Mouse (Mus musculus): ENCODE measurements at regions not wholly inside any gene's neighbourhood (a gene's known extent, or its start where the extent isn't known, plus 50 kb on each side); places are given as distances from the start of the nearest gene placed in this dataset.

GRCm38 (mm10) chr12:74679149-74679548 is 363.0 kb upstream of the Gm11042 start:
- Histone ChIP-seq H3K27ac (ENCODE audit: insufficient read depth, low read depth, low read length, poor library complexity, severe bottlenecking) (no peak overlapping the region), H3K9ac (ENCODE audit: insufficient read depth, low read depth, low read length, poor library complexity, severe bottlenecking) (no peak overlapping the region), H3K9me3 (ENCODE audit: control insufficient read depth, insufficient read depth, low read depth, low read length) (no peaks in the 10 kb centered on the region), H3K4me3 (ENCODE audit: insufficient read depth in 1 of 2, low read depth in 1 of 2, low read length in 2 of 2, poor library complexity in 1 of 2, severe bottlenecking in 1 of 2) (no peak overlapping the region), H3K36me3 (ENCODE audit: control insufficient read depth, insufficient read depth, low read length, poor library complexity, severe bottlenecking) (no peaks in the 10 kb centered on the region), H3K4me1 (ENCODE audit: control insufficient read depth in 2 of 2, insufficient read depth in 2 of 2, low read length in 2 of 2, poor library complexity in 1 of 2) (no peaks in the 10 kb centered on the region)
- DNase-seq (ENCODE audit: low read depth, low spot score), result no peak
- in situ Hi-C loops (cut with MboI; ENCODE audit: low sequenced_read_pairs in 2 of 2, unreplicated experiment in 2 of 2), result no loop called here
- TF ChIP-seq HCFC1 (IDR thresholded peaks at IDR 0.05; ENCODE audit: borderline replicate concordance, insufficient read depth, low read length), result no peak

GRCm38 (mm10) chr12:74677835-74678234 is 361.6 kb upstream of the Gm11042 start:
- in situ Hi-C loops (cut with MboI; ENCODE audit: low sequenced_read_pairs in 2 of 2, unreplicated experiment in 2 of 2), result no loop called here
- no peak overlapping the region for H3K9ac ChIP-seq (ENCODE audit: insufficient read depth, low read depth, low read length, poor library complexity, severe bottlenecking)
- DNase-seq (ENCODE audit: low read depth, low spot score), result no peak
- H3K4me3 ChIP-seq (ENCODE audit: insufficient read depth in 1 of 2, low read depth in 1 of 2, low read length in 2 of 2, poor library complexity in 1 of 2, severe bottlenecking in 1 of 2), result no peak overlapping the region
- no peak for TF ChIP-seq CHD2 (IDR thresholded peaks at IDR 0.05; ENCODE audit: low read depth, low read length)
- H3K36me3 ChIP-seq (ENCODE audit: control insufficient read depth, insufficient read depth, low read length, poor library complexity, severe bottlenecking), result no peaks in the 10 kb centered on the region
- no peaks in the 10 kb centered on the region for H3K4me1 ChIP-seq (ENCODE audit: control insufficient read depth in 2 of 2, insufficient read depth in 2 of 2, low read length in 2 of 2, poor library complexity in 1 of 2)
- no peak overlapping the region for H3K27ac ChIP-seq (ENCODE audit: insufficient read depth, low read depth, low read length, poor library complexity, severe bottlenecking)
- no peaks in the 10 kb centered on the region for H3K9me3 ChIP-seq (ENCODE audit: control insufficient read depth, insufficient read depth, low read depth, low read length)

- in situ Hi-C loops (cut with MboI; ENCODE audit: low sequenced_read_pairs in 2 of 2, unreplicated experiment in 2 of 2), result no loop called here
- no peaks in the 10 kb centered on the region for H3K9me3 ChIP-seq (ENCODE audit: control insufficient read depth, insufficient read depth, low read depth, low read length)
- H3K4me3 ChIP-seq (ENCODE audit: insufficient read depth in 1 of 2, low read depth in 1 of 2, low read length in 2 of 2, poor library complexity in 1 of 2, severe bottlenecking in 1 of 2), result no peak overlapping the region
- H3K27ac ChIP-seq (ENCODE audit: insufficient read depth, low read depth, low read length, poor library complexity, severe bottlenecking), result no peak overlapping the region
- DNase-seq (ENCODE audit: low read depth, low spot score), result no peak
- TF ChIP-seq ZNF384 (IDR thresholded peaks at IDR 0.05; ENCODE audit: low read depth, low read length), result no peak
- no peaks in the 10 kb centered on the region for H3K36me3 ChIP-seq (ENCODE audit: control insufficient read depth, insufficient read depth, low read length, poor library complexity, severe bottlenecking)
- H3K4me1 ChIP-seq (ENCODE audit: control insufficient read depth in 2 of 2, insufficient read depth in 2 of 2, low read length in 2 of 2, poor library complexity in 1 of 2), result no peaks in the 10 kb centered on the region
- H3K9ac ChIP-seq (ENCODE audit: insufficient read depth, low read depth, low read length, poor library complexity, severe bottlenecking), result no peak overlapping the region
These were observed 342.2 kb upstream of the Gm11042 start for GRCm38 (mm10) chr12:74658406-74658805.

DNA sequence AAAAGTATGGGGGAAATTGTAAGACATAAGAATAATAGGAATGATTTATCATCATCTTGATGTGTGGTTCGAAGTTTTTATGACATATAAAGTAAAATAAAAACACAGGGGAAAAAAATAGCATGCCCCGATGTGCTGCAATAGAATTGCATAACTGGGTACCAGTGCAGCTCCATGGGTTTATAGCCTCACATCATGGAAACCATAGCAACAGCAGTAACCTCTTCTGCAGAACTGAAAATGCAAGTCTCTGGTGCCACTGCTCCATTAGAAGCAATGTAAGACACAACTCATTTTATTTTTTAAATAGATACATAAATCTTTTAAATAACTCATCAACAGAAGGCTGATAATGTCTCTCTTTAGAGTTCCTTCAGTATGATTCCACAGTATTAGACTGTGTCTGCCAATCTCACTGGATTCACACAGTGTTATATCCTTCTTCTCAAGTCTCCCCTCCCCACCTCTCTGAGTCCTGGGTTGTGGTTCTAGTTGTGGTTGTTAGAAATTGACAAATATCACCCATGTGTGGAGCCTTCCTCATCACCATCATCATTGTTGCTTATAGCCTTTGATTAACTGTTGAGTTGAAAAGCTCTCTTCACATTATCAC is 340.9 kb upstream of the Gm11042 start:
- Histone ChIP-seq H3K9ac (ENCODE audit: insufficient read depth, low read depth, low read length, poor library complexity, severe bottlenecking) (no peak overlapping the region), H3K36me3 (ENCODE audit: control insufficient read depth, insufficient read depth, low read length, poor library complexity, severe bottlenecking) (no peaks in the 10 kb centered on the region), H3K4me3 (ENCODE audit: insufficient read depth in 1 of 2, low read depth in 1 of 2, low read length in 2 of 2, poor library complexity in 1 of 2, severe bottlenecking in 1 of 2) (no peak overlapping the region), H3K4me1 (ENCODE audit: control insufficient read depth in 2 of 2, insufficient read depth in 2 of 2, low read length in 2 of 2, poor library complexity in 1 of 2) (no peaks in the 10 kb centered on the region), H3K27ac (ENCODE audit: insufficient read depth, low read depth, low read length, poor library complexity, severe bottlenecking) (no peak overlapping the region), H3K9me3 (ENCODE audit: control insufficient read depth, insufficient read depth, low read depth, low read length) (no peaks in the 10 kb centered on the region)
- TF ChIP-seq HCFC1 (IDR thresholded peaks at IDR 0.05; ENCODE audit: borderline replicate concordance, insufficient read depth, low read length) (no peak), ZNF384 (IDR thresholded peaks at IDR 0.05; ENCODE audit: low read depth, low read length) (no peak), ZC3H11A (IDR thresholded peaks at IDR 0.05; ENCODE audit: borderline replicate concordance, low read depth, low read length) (no peak), CHD2 (IDR thresholded peaks at IDR 0.05; ENCODE audit: low read depth, low read length) (no peak), MAFK (IDR thresholded peaks at IDR 0.05; ENCODE audit: insufficient read depth, low read depth, low read length) (no peak)
- DNase-seq (ENCODE audit: low read depth, low spot score), result no peak
- in situ Hi-C loops (cut with MboI; ENCODE audit: low sequenced_read_pairs in 2 of 2, unreplicated experiment in 2 of 2), result no loop called here

- Histone ChIP-seq H3K9me3 (ENCODE audit: control insufficient read depth, insufficient read depth, low read depth, low read length) (no peaks in the 10 kb centered on the region), H3K9ac (ENCODE audit: insufficient read depth, low read depth, low read length, poor library complexity, severe bottlenecking) (no peak overlapping the region), H3K27ac (ENCODE audit: insufficient read depth, low read depth, low read length, poor library complexity, severe bottlenecking) (no peak overlapping the region), H3K4me1 (ENCODE audit: control insufficient read depth in 2 of 2, insufficient read depth in 2 of 2, low read length in 2 of 2, poor library complexity in 1 of 2) (no peaks in the 10 kb centered on the region), H3K4me3 (ENCODE audit: insufficient read depth in 1 of 2, low read depth in 1 of 2, low read length in 2 of 2, poor library complexity in 1 of 2, severe bottlenecking in 1 of 2) (no peak overlapping the region), H3K36me3 (ENCODE audit: control insufficient read depth, insufficient read depth, low read length, poor library complexity, severe bottlenecking) (no peaks in the 10 kb centered on the region)
- DNase-seq (ENCODE audit: low read depth, low spot score), result no peak
- in situ Hi-C loops (cut with MboI; ENCODE audit: low sequenced_read_pairs in 2 of 2, unreplicated experiment in 2 of 2), result no loop called here
- TF ChIP-seq CHD2 (IDR thresholded peaks at IDR 0.05; ENCODE audit: low read depth, low read length) (no peak), ZC3H11A (IDR thresholded peaks at IDR 0.05; ENCODE audit: borderline replicate concordance, low read depth, low read length) (no peak), MAFK (IDR thresholded peaks at IDR 0.05; ENCODE audit: insufficient read depth, low read depth, low read length) (no peak), ZNF384 (IDR thresholded peaks at IDR 0.05; ENCODE audit: low read depth, low read length) (no peak), HCFC1 (IDR thresholded peaks at IDR 0.05; ENCODE audit: borderline replicate concordance, insufficient read depth, low read length) (no peak)
These were observed 335.1 kb upstream of the Gm11042 start for GRCm38 (mm10) chr12:74651256-74651655.

All from ES-E14 (cell line).